Mouse (Mus musculus) forebrain, embryonic 14.5 days (tissue): ENCODE results near the gene Acad10. TPM values are rescaled to one million over a fixed set of nuclear protein-coding genes. Genes with fewer than 3 reads are reported as not detected.

Experiments used
- ATAC-seq: fragments of 200-750 bp; cut with Nextera tagmentation; 2 replicates; pipeline ENCODE4 v1.8.0; 2017; ENCODE audit warnings: mild to moderate bottlenecking, moderate library complexity
- DNase-seq: peaks from one replicate; pipeline ENCODE4 v3.0.0-alpha.2; 2015; ENCODE audit warnings: low spot score
- H3K27ac ChIP-seq: fragments of 300-500 bp; sonication (generic); 2 replicates; pipeline ENCODE4 v1.5.1; 2014; ENCODE audit warnings: low read depth, mild to moderate bottlenecking, control low read depth, low read length, moderate library complexity
- H3K27me3 ChIP-seq: fragments of 300-500 bp; sonication (generic); replicated peaks from 2 replicates; pipeline ENCODE4 v1.6.1; 2014; ENCODE audit warnings: low read length, control low read depth, mixed read lengths; ENCODE audit not compliant: control insufficient read depth, insufficient read depth
- H3K36me3 ChIP-seq: fragments of 300-500 bp; sonication (generic); 2 replicates; pipeline ENCODE4 v1.6.1; 2014; ENCODE audit warnings: low read length, control low read depth; ENCODE audit not compliant: control insufficient read depth, insufficient read depth
- H3K4me1 ChIP-seq: fragments of 300-500 bp; sonication (generic); 2 replicates; pipeline ENCODE4 v1.6.1; 2014; ENCODE audit warnings: antibody characterized with exemption, low read length, control low read depth; ENCODE audit not compliant: control insufficient read depth, insufficient read depth
- H3K4me2 ChIP-seq: fragments of 300-500 bp; sonication (generic); 2 replicates; pipeline ENCODE4 v1.6.1; 2014; ENCODE audit warnings: mild to moderate bottlenecking, control low read depth, low read length
- H3K4me3 ChIP-seq: fragments of 300-500 bp; sonication (generic); 2 replicates; pipeline ENCODE4 v1.5.1; 2014; ENCODE audit warnings: low read depth, low read length, control low read depth
- H3K9ac ChIP-seq: fragments of 300-500 bp; sonication (generic); 2 replicates; pipeline ENCODE4 v1.6.1; 2014; ENCODE audit warnings: mild to moderate bottlenecking, low read length, control low read depth, moderate library complexity
- H3K9me3 ChIP-seq: fragments of 300-500 bp; sonication (generic); replicated peaks from 2 replicates; pipeline ENCODE4 v1.6.1; 2016; ENCODE audit warnings: low read length, control low read depth, mixed read lengths; ENCODE audit not compliant: control insufficient read depth
- WGBS: fragments of 180-500 bp; shearing (Covaris S2); extraction: QIAGEN DNeasy Blood & Tissue Kit; methylation state at CpG from one replicate; pipeline ENCODE4 v1.1.7; 2014; 5-methylcytosine and 5-hydroxymethylcytosine counted together
- polyA plus RNA-seq: library from polyadenylated mRNA; unstranded; fragments of >200 nt; fragmentation: Nextera tagmentation; extraction: Ambion mirVana; gene quantifications from 2 replicates; pipeline ENCODE4 v1.2.1, GENCODE M21; 2014

Acad10 gene
- polyA plus RNA-seq = 0.84 and 1.1 TPM in 2 replicates

GRCm38 (mm10) chr5:121660059-121660896 is at the start of gene Acad10, which contains the start of gene Brap:
Gene Acad10 (minus strand): TSS chr5:121660514.
Gene Brap (plus strand): TSS chr5:121660563.
- Histone ChIP-seq H3K4me2 (peak within 1 kb of the TSS; percentile 93), H3K27ac (peak within 1 kb of the TSS; percentile 55; the same call in 1 of the 2 replicates)

GRCm38 (mm10) chr5:121704512-121705248 is 44.4 kb upstream of the Acad10 start:
- ATAC-seq (0 out of 2 replicates have a peak, but pooled peaks have one; percentile 32), DNase-seq (peak; percentile 52)
- Histone ChIP-seq H3K36me3 (no peaks in the 10 kb centered on the region), H3K4me3 (no peak overlapping the region), H3K4me1 (peaks cover 4% of the 10 kb centered on the region; the same call in 1 of the 2 replicates), H3K9me3 (no peaks in the 10 kb centered on the region), H3K4me2 (peak overlapping the region; percentile 36), H3K9ac (peak overlapping the region; percentile 43; the same call in 1 of the 2 replicates), H3K27ac (no peak overlapping the region), H3K27me3 (no peaks in the 10 kb centered on the region)
- 4% methylated on average over 20 of the region's 20 CpGs for WGBS

More at GRCm38 (mm10) chr5:121660059-121660896, at the start of gene Acad10, which contains the start of gene Brap:
- Histone ChIP-seq H3K27me3 (no peaks in the 10 kb centered on the region), H3K4me3 (peak within 1 kb of the TSS; percentile 73), H3K4me1 (peaks cover 6% of the 10 kb centered on the region), H3K36me3 (peaks cover 25% of the 10 kb centered on the region), H3K9me3 (no peaks in the 10 kb centered on the region), H3K9ac (peak within 1 kb of the TSS; percentile 83)
- 1% methylated on average over 82 of the region's 85 CpGs for WGBS
- ATAC-seq (peak; percentile 91), DNase-seq (peak; percentile 94)

- no peak for ATAC-seq
- Histone ChIP-seq H3K27me3 (no peaks in the 10 kb centered on the region), H3K9ac (no peak overlapping the region), H3K4me1 (peaks cover 4% of the 10 kb centered on the region; the same call in 1 of the 2 replicates), H3K4me3 (no peak overlapping the region), H3K4me2 (no peak overlapping the region), H3K27ac (no peak overlapping the region), H3K9me3 (no peaks in the 10 kb centered on the region), H3K36me3 (no peaks in the 10 kb centered on the region)
- 72% methylated on average over 1 of the region's 1 CpGs for WGBS
- no peak for DNase-seq
Measured at GRCm38 (mm10) chr5:121703341-121703740, 43.0 kb upstream of the Acad10 start.

GRCm38 (mm10) chr5:121701111-121701769 is 40.9 kb upstream of the Acad10 start:
- ATAC-seq (no peak), DNase-seq (no peak)
- Histone ChIP-seq H3K9me3 (no peaks in the 10 kb centered on the region), H3K27ac (no peak overlapping the region), H3K4me1 (peaks cover 4% of the 10 kb centered on the region; the same call in 1 of the 2 replicates), H3K4me3 (no peak overlapping the region), H3K36me3 (no peaks in the 10 kb centered on the region), H3K9ac (no peak overlapping the region), H3K27me3 (no peaks in the 10 kb centered on the region), H3K4me2 (no peak overlapping the region)
- 66% methylated on average over 8 of the region's 8 CpGs for WGBS

- no peak for DNase-seq
- no peaks in the 10 kb centered on the region for H3K9me3 ChIP-seq
- H3K36me3 ChIP-seq = no peaks in the 10 kb centered on the region
- WGBS = 31% methylated on average over 11 of the region's 11 CpGs
- H3K27me3 ChIP-seq = no peaks in the 10 kb centered on the region
- H3K4me1 ChIP-seq = peaks cover 4% of the 10 kb centered on the region; the same call in 1 of the 2 replicates
- H3K27ac ChIP-seq = no peak overlapping the region
- H3K9ac ChIP-seq = no peak overlapping the region
- no peak for ATAC-seq
- H3K4me3 ChIP-seq = no peak overlapping the region
- no peak overlapping the region for H3K4me2 ChIP-seq
Measured at GRCm38 (mm10) chr5:121700496-121700895, 40.2 kb upstream of the Acad10 start.

- Histone ChIP-seq H3K27ac (no peak overlapping the region), H3K9ac (no peak overlapping the region), H3K4me2 (no peak overlapping the region), H3K27me3 (no peaks in the 10 kb centered on the region), H3K4me1 (peaks cover 2% of the 10 kb centered on the region; the same call in 1 of the 2 replicates), H3K36me3 (no peaks in the 10 kb centered on the region), H3K4me3 (no peak overlapping the region), H3K9me3 (no peaks in the 10 kb centered on the region)
- WGBS = 65% methylated on average over 5 of the region's 5 CpGs
- no peak for DNase-seq
- no peak for ATAC-seq
Measured at GRCm38 (mm10) chr5:121699891-121700290, 39.6 kb upstream of the Acad10 start.

- Histone ChIP-seq H3K9me3 (no peaks in the 10 kb centered on the region), H3K4me2 (no peak overlapping the region), H3K4me3 (no peak overlapping the region), H3K36me3 (no peaks in the 10 kb centered on the region), H3K27ac (no peak overlapping the region), H3K4me1 (no peaks in the 10 kb centered on the region), H3K9ac (no peak overlapping the region), H3K27me3 (no peaks in the 10 kb centered on the region)
- 42% methylated on average over 6 of the region's 6 CpGs for WGBS
- ATAC-seq (no peak), DNase-seq (no peak)
Measured at GRCm38 (mm10) chr5:121696761-121697160, 36.4 kb upstream of the Acad10 start.

- H3K27me3 ChIP-seq = no peaks in the 10 kb centered on the region
Measured at GRCm38 (mm10) chr5:121692897-121693296, 32.6 kb upstream of the Acad10 start.

More at GRCm38 (mm10) chr5:121692897-121693296, 32.6 kb upstream of the Acad10 start:
- Histone ChIP-seq H3K9ac (no peak overlapping the region), H3K4me3 (no peak overlapping the region), H3K9me3 (no peaks in the 10 kb centered on the region), H3K4me2 (no peak overlapping the region), H3K27ac (no peak overlapping the region), H3K4me1 (no peaks in the 10 kb centered on the region), H3K36me3 (no peaks in the 10 kb centered on the region)
- no peak for ATAC-seq
- no peak for DNase-seq
- WGBS = 77% methylated on average over 4 of the region's 4 CpGs
